33 mouse cellular contexts compared by ENCODE assay signal in the genomic region with DNA sequence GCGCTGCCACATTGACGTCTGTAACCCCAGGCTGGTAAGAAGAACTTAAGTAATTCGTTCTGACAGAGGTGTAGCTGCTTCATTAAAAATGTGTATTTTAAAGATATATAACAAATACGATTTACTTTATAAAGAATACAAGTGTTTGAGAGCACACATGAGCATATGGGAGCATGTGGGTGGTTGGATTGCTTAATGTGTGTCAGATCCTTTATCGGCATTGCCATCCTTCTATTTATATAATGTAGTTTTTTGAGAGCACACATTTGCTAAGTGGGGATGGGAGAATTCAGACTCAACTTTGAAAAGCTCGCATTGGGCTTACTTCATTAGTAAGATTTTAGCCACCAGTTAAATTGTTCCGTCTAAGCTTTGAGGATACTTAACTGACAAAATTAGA. TPM values are rescaled to one million over a fixed set of nuclear protein-coding genes. Genes with fewer than 3 reads are reported as not detected.
"Had no signal": no experiment of that assay in that cellular context is flagged by ENCODE, and none has a peak within 500 bp of the region (broad histone marks: within the 10 kb centered on the region; RNA-seq: fewer than 3 reads in every experiment).

No protein-coding gene starts in this region.

- H3K4me2 ChIP-seq: limb, embryonic 13.5 days; liver, embryonic 12.5 days; liver, embryonic 15.5 days; lung, embryonic 15.5 days; midbrain, embryonic 13.5 days; neural tube, embryonic 13.5 days had no signal

- H3K27ac ChIP-seq: kidney, postnatal 0 days; layer of hippocampus, adult 2 months; limb, embryonic 13.5 days; liver, embryonic 12.5 days; liver, embryonic 15.5 days; lung, embryonic 15.5 days; midbrain, embryonic 10.5 days; midbrain, embryonic 13.5 days; neural tube, embryonic 13.5 days had no signal

- H3K4me1 ChIP-seq: limb, embryonic 13.5 days; liver, embryonic 12.5 days; liver, embryonic 15.5 days; lung, embryonic 15.5 days; megakaryocyte, embryonic 14.5 days; midbrain, embryonic 10.5 days; midbrain, embryonic 13.5 days; neural tube, embryonic 13.5 days had no signal

- H3K4me3 ChIP-seq: layer of hippocampus, adult 2 months; limb, embryonic 13.5 days; liver, embryonic 12.5 days; liver, embryonic 15.5 days; lung, embryonic 15.5 days; megakaryocyte, embryonic 14.5 days; midbrain, embryonic 10.5 days; midbrain, embryonic 13.5 days; myocyte; neural tube, embryonic 13.5 days had no signal

- H3K9ac ChIP-seq: limb, embryonic 13.5 days; liver, embryonic 12.5 days; liver, embryonic 15.5 days; lung, embryonic 15.5 days; midbrain, embryonic 13.5 days; neural tube, embryonic 13.5 days had no signal

- DNase-seq: kidney, adult 2 months; kidney, postnatal 25 days; liver; lung, adult 18-20 months; lung, postnatal 10 days; lung, postnatal 36 days; retina, postnatal 1 day; thymus, adult 2 months; thymus, postnatal 14 days; thymus, postnatal 4 days had no signal

- H3K27me3 ChIP-seq: limb, embryonic 13.5 days; liver, embryonic 12.5 days; liver, embryonic 15.5 days; lung, embryonic 15.5 days; midbrain, embryonic 13.5 days; neural tube, embryonic 13.5 days had no signal

- ATAC-seq: intestine, postnatal 0 days; liver, embryonic 12.5 days; midbrain, embryonic 13.5 days; midbrain, embryonic 16.5 days had no signal

RNA-seq across cellular contexts. Expression of a gene that starts 12.8 kb away (rescaled TPM):
- total RNA-seq: monocyte, adult 5-6 weeks had no signal
- polyA plus RNA-seq: myocyte had no signal

RNA-seq across cellular contexts. Expression of a gene that starts 23.6 kb away (rescaled TPM):
- total RNA-seq: layer of hippocampus, adult 2 months; layer of hippocampus, postnatal 10 days; left cerebral cortex, adult 8-10 months; left cerebral cortex, postnatal 36 days; monocyte, adult 5-6 weeks; neutrophil, adult 5-6 weeks had no signal
- polyA plus RNA-seq: intestine, postnatal 0 days; kidney, adult 2 months; kidney, embryonic 14.5 days; large intestine, adult 2 months; limb, embryonic 13.5 days; liver, embryonic 12.5 days; liver, embryonic 15.5 days; lung, embryonic 15.5 days; midbrain, embryonic 10.5 days; midbrain, embryonic 13.5 days; midbrain, embryonic 16.5 days; myocyte; neural tube, embryonic 13.5 days; small intestine, adult 2 months; spleen, adult 2 months; stomach, embryonic 16.5 days; thymus, adult 2 months had no signal
